Mouse (Mus musculus): ENCODE measurements around the gene Itgbl1. TPM values are rescaled to one million over a fixed set of nuclear protein-coding genes. Genes with fewer than 3 reads are reported as not detected.

Itgbl1 gene
- 10.9 TPM for polyA plus RNA-seq (2014; fragmentation: Illumina TruSeq; extraction: RNeasy Lipid Tissue Mini Kit (QIAGEN cat#74804))

DNA sequence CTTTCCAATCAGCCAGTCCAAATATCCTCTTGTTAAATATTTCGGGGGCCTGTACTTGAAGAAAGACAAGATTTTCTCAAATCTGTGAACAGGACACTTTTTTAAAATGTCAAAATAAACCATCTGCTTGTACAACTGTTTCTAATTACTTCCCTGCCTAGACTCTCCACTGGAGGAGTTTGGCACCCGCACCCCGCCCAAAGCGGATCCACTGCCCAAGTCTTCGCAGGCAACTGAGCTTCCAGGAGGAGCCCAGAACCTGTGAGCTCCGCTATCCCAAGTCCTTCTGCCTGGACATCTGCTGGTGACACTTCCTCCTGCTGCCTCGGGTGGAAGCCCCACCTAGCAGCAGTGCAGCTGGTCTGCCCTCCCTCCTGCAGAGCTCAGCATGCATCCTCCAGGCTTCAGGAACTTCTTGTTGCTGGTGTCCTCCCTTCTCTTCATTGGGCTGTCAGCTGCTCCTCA, at the start of gene Itgbl1:
Itgbl1 (plus strand) TSS at position 51 of the 465 bp plus-strand sequence.

GRCm38 (mm10) chr14:123626501-123627179, 33.1 kb upstream of the Itgbl1 start, which contains the start of gene Nalcn:
Gene Nalcn, minus strand, starts transcription at chr14:123627144.

Other genes with a start within 250 kb of the Itgbl1 start
- gene Nalcn, start 32.8 kb upstream of the Itgbl1 start, polyA plus RNA-seq (2014; fragmentation: Illumina TruSeq; extraction: RNeasy Lipid Tissue Mini Kit (QIAGEN cat#74804)), result 3.4 TPM

All from ovary, adult 10 weeks (tissue).